Mouse (Mus musculus) layer of hippocampus, adult 6 months (tissue): ENCODE measurements around the gene Olfr390. TPM values are rescaled to one million over a fixed set of nuclear protein-coding genes. Genes with fewer than 3 reads are reported as not detected.

Experiments
- long read RNA-seq, 2 experiments: library from polyadenylated mRNA; unstranded; transcript quantifications; one replicate each; pipeline ENCODE4 v2.0.0; 2019 to 2020
- polyA plus RNA-seq: library from polyadenylated mRNA; unstranded; fragments of <200 nt; fragmentation: Nextera tagmentation; gene quantifications from 2 replicates; pipeline ENCODE4 v1.2.3, GENCODE M21; 2021

Olfr390 gene
- polyA plus RNA-seq, result not detected in 2 replicates
- long read RNA-seq, experiment 1, result 0 reads
- long read RNA-seq, experiment 2, result 0 reads

GRCm38 (mm10) chr11:73782664-73783063, at the start of gene Olfr390:
Olfr390 (plus strand) TSS chr11:73782964.

GRCm38 (mm10) chr11:73780613-73781012, 2.2 kb upstream of the Olfr390 start, which contains the start of gene Olfr389:
Olfr389 (minus strand) TSS chr11:73780713.

DNA sequence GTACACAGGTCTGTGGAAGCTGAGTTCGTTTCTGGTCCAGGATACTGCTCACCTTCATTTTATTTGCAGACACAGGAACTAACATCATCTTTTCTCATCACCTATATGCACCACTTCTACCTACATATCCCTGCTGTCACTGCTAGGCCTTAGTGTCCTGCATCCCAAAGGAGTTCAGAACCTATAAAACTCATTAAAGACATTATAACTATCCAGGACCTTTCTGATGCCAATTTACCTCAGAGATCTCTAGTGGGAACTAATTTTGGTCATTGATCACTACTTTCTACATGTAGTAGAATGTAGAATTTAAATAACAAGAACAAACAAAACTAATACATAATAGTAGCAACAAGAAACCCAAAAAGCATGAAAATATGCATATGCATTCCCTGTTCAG, 20.2 kb downstream of the Olfr390 start, which contains the start of gene Olfr391-ps:
Olfr391-ps (minus strand) TSS at position 101 of the 400 bp plus-strand sequence.

GRCm38 (mm10) chr11:73816949-73817348, 34.2 kb downstream of the Olfr390 start, which contains the start of gene Olfr392:
Olfr392 (minus strand) TSS chr11:73817049.

Other genes with a start within 250 kb of the Olfr390 start
- not detected in 2 replicates for gene Olfr385, start 190.0 kb upstream of the Olfr390 start, polyA plus RNA-seq
- not detected in 2 replicates for gene Olfr384, start 184.4 kb upstream of the Olfr390 start, polyA plus RNA-seq
- gene Zfp735, start 94.2 kb upstream of the Olfr390 start, polyA plus RNA-seq, result not detected in 2 replicates
- gene Olfr389, start 2.3 kb upstream of the Olfr390 start, polyA plus RNA-seq, result not detected in 2 replicates
- not detected in 2 replicates for gene Olfr391-ps, start 20.1 kb downstream of the Olfr390 start, polyA plus RNA-seq
- gene Olfr392, start 34.1 kb downstream of the Olfr390 start, polyA plus RNA-seq, result not detected in 2 replicates
- not detected in 2 replicates for gene Olfr393, start 68.5 kb downstream of the Olfr390 start, polyA plus RNA-seq
- not detected in 2 replicates for gene Olfr394, start 107.8 kb downstream of the Olfr390 start, polyA plus RNA-seq
- not detected in 2 replicates for gene Olfr395, start 126.3 kb downstream of the Olfr390 start, polyA plus RNA-seq
- gene Olfr23, start 153.7 kb downstream of the Olfr390 start, polyA plus RNA-seq, result not detected in 2 replicates
- gene Olfr397, start 177.9 kb downstream of the Olfr390 start, polyA plus RNA-seq, result not detected in 2 replicates
- not detected in 2 replicates for gene Olfr398, start 207.4 kb downstream of the Olfr390 start, polyA plus RNA-seq